Mouse (Mus musculus) forebrain, embryonic 10.5 days (tissue): Measurements from ENCODE around the gene Atp6v0a4. TPM values are rescaled to one million over a fixed set of nuclear protein-coding genes. Genes with fewer than 3 reads are reported as not detected.

Experiments
- DNase-seq: peaks from one replicate; pipeline ENCODE4 v3.0.0-alpha.2; 2017; ENCODE audit warnings: low spot score; ENCODE audit errors: extremely low spot score
- H3K27ac ChIP-seq: fragments of 300-500 bp; sonication (generic); 2 replicates; pipeline ENCODE4 v1.5.1; 2016; ENCODE audit warnings: mild to moderate bottlenecking
- H3K27me3 ChIP-seq: fragments of 300-500 bp; sonication (generic); 2 replicates; pipeline ENCODE4 v1.6.1; 2016; ENCODE audit warnings: mild to moderate bottlenecking; ENCODE audit not compliant: poor library complexity, severe bottlenecking
- H3K36me3 ChIP-seq: fragments of 300-500 bp; sonication (generic); replicated peaks from 2 replicates; pipeline ENCODE4 v1.6.1; 2016; ENCODE audit warnings: mild to moderate bottlenecking, moderate library complexity
- H3K4me1 ChIP-seq: fragments of 300-500 bp; sonication (generic); 2 replicates; pipeline ENCODE4 v1.6.1; 2016
- H3K4me3 ChIP-seq: fragments of 300-500 bp; sonication (generic); 2 replicates; pipeline ENCODE4 v1.5.1; 2016; ENCODE audit warnings: mild to moderate bottlenecking, moderate library complexity
- H3K9me3 ChIP-seq: fragments of 300-500 bp; sonication (generic); 2 replicates; pipeline ENCODE4 v1.6.1; 2016; ENCODE audit warnings: mild to moderate bottlenecking, moderate library complexity
- WGBS: fragments of 180-500 bp; shearing (Covaris S2); methylation state at CpG from one replicate; pipeline ENCODE4 v1.1.7; 2016; 5-methylcytosine and 5-hydroxymethylcytosine counted together
- polyA plus RNA-seq: library from polyadenylated mRNA; unstranded; fragments of >200 nt; fragmentation: Nextera tagmentation; extraction: Ambion mirVana; gene quantifications from 2 replicates; pipeline ENCODE4 v1.2.1, GENCODE M21; 2016

The Atp6v0a4 gene
- polyA plus RNA-seq, 1 experiment from 2014 or later: not detected

DNA sequence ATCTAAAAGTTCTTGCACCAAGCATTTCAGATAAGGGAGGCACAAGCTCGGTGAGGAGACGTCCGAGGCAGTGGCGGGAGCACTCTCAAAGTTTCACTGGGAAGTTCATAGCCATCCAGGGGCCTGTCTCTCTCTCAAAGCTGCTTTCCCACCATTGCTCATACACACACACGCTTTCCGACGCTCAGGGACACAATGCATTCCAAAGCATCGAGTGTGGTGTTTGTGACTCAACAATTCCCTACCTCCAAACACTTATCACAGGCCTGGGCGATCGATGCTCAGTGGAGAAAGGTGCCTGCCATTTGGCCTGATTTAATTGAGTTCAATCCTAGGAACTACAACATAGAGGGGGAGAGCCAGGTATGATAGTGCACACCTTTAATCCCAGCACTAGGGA lies 29.7 kb downstream of the Atp6v0a4 start:
- no peak for DNase-seq

DNA sequence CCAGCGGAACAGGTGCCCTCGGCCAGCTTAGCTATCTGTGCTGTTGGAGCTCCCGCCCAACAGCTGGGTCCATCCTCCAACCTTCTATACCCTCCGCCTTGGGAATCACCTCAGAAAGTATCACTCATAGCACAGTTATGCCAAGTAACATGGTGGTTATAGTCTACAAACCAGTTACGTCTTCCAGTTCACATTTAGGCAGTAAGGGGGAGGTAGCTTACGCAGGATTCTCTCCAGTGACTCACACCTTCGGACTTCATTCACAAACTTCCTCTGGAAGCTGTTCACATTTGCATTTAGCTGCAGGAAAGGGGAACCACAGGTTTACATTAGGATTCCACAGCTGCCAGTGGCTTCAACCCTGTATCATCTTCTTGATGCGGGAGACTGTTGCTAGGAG lies 31.8 kb downstream of the Atp6v0a4 start:
- Histone ChIP-seq H3K27ac (no peak overlapping the region), H3K4me1 (no peaks in the 10 kb centered on the region), H3K36me3 (no peaks in the 10 kb centered on the region), H3K9me3 (no peaks in the 10 kb centered on the region), H3K27me3 (no peaks in the 10 kb centered on the region), H3K4me3 (no peak overlapping the region)
- 97% methylated on average over 8 of the region's 8 CpGs for WGBS
- DNase-seq: no peak

More for the DNA sequence above, 29.7 kb downstream of the Atp6v0a4 start:
- Histone ChIP-seq H3K36me3 (no peaks in the 10 kb centered on the region), H3K4me3 (no peak overlapping the region), H3K9me3 (no peaks in the 10 kb centered on the region), H3K27me3 (no peaks in the 10 kb centered on the region), H3K27ac (no peak overlapping the region), H3K4me1 (no peaks in the 10 kb centered on the region)
- 96% methylated on average over 10 of the region's 10 CpGs for WGBS

DNA sequence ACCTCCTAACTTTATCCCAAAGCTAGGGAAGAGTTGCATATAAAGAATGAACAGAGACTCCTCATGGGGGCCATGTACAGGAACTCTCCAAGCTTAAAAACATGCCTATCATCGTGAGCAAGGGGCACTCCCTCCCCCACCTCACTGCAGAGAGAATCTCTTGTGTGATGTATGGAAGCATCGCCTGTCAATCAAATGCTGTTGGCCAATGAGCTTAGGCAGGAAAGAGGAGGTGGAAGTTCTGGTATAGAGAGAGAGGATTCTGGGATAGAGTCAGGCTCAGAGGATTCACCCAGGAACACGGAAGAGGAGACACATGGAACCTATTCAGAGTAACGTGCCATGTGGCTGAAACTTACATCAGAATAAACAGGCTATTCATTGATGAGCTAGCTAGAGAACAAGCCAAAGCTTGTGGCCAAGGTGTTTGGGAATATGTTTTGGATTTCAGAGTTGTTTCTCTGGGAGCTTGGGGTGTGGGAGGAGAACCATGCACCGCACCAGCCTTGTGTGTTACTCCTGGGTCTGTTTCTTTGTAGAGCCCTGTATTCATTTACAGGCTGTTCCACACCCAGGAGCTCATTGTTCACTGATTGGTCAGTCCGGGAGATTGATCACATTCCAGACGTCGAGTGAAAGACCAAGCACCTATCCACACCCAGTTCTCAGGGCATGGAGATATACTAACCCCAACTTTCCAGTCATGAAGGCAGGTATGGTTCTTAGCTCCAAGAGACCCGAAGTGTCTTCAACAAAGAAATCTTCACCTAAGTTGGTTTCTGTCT lies 37.0 kb downstream of the Atp6v0a4 start:
- H3K27ac ChIP-seq: no peak overlapping the region
- H3K36me3 ChIP-seq: no peaks in the 10 kb centered on the region
- peaks cover 2% of the 10 kb centered on the region for H3K4me1 ChIP-seq
- no peak for DNase-seq
- no peaks in the 10 kb centered on the region for H3K9me3 ChIP-seq
- WGBS: 76% methylated on average over 9 of the region's 9 CpGs
- H3K27me3 ChIP-seq: no peaks in the 10 kb centered on the region
- H3K4me3 ChIP-seq: no peak overlapping the region

DNA sequence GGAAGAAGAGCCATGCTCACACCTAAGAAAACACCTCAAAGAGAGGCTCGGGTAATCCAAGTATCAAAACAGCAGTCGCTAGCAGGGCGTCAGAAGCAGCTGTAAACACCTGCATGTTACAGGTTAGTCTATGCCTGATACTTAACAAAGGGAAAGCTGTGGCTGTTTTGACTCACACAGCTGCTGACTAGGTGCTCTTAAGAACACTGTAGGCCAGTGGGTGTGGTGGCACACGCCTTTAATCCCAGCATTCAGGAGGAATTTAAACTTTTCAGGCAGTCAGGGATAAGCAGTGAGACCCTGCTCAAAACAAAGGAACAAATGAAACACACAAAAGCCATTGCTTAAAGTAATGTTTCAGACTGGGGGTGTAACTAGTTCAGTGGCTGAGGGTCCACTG lies 41.2 kb downstream of the Atp6v0a4 start:
- DNase-seq: no peak
- H3K4me1 ChIP-seq: peaks cover 14% of the 10 kb centered on the region
- no peak overlapping the region for H3K4me3 ChIP-seq
- H3K27me3 ChIP-seq: no peaks in the 10 kb centered on the region
- WGBS: 24% methylated on average over 4 of the region's 4 CpGs
- no peaks in the 10 kb centered on the region for H3K36me3 ChIP-seq
- no peak overlapping the region for H3K27ac ChIP-seq
- H3K9me3 ChIP-seq: no peaks in the 10 kb centered on the region

DNA sequence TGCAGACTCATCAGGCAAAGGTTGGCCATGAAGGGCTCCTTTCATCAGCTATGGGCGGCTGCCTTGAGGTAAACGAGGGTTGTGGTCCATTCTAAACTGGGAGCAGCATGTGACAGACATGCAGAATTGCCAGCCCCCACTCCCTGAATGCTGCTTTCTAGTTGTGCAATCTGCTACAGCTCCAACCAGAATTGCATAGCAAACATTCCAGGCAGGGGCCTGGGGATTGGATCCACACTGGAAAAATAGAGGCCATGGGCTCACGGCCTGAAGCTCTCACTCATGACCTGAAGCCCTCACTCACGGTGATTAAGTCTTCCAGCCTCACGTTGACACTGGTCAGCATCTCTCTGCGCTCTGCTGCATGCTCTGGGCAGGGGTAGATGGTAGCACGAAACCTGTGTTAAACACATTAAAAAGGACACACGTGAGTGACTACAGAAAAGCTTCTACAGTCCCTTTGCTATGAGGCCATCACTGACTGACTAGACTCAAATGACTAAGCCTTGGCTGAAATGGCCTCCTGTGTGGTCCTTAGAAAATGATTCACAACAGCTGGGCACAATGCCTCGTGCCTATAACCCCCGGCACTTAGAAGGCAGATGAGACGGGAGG lies 42.6 kb downstream of the Atp6v0a4 start:
- DNase-seq: no peak
- WGBS: 66% methylated on average over 11 of the region's 11 CpGs
- no peaks in the 10 kb centered on the region for H3K36me3 ChIP-seq
- peaks cover 14% of the 10 kb centered on the region for H3K4me1 ChIP-seq
- no peak overlapping the region for H3K27ac ChIP-seq
- H3K4me3 ChIP-seq: no peak overlapping the region
- H3K9me3 ChIP-seq: no peaks in the 10 kb centered on the region
- no peaks in the 10 kb centered on the region for H3K27me3 ChIP-seq

DNA sequence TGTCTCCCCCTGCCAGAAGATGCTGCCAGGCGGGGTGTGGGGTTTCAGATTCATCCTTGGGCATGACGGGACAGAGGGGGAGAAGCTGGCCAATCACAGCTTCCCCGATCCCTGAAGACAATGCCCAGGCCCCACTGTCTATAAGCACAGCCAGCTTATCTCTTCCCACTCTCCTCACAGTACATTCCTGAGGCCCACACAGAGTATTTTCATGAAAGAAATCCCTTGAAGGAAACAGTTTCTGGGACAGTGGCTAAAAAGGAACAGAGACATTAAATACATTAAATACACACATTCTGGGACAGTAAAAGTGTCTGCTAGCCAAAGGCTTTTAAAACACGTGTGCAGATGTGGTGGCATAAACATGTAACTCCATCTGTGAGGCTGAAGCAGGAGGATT lies 44.0 kb downstream of the Atp6v0a4 start:
- Histone ChIP-seq H3K4me3 (no peak overlapping the region), H3K9me3 (0 out of 2 replicates have a peak, but pooled peaks cover under 1% of the 10 kb centered on the region), H3K27me3 (no peaks in the 10 kb centered on the region), H3K4me1 (peaks cover 14% of the 10 kb centered on the region), H3K27ac (no peak overlapping the region), H3K36me3 (no peaks in the 10 kb centered on the region)
- WGBS: 75% methylated on average over 4 of the region's 4 CpGs
- DNase-seq: no peak

DNA sequence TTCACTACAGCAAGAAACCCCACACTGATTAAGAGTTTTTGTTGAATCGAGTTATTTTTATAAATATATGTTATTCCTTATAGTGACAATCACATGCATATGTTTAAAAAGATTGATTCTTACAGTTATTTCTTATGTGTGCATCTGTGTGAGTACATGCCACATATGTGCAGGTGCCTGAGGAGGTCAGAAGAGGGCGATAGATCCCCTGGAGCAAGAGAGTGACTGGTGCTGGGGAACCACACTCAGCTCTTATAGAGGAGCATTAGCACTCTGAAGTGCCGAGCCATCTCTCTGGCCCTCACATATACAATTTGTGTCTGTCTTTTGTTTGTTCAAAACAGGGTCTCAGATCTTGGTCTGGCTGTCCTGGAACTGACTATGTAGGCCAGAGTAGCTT lies 50.8 kb downstream of the Atp6v0a4 start:
- H3K4me1 ChIP-seq: no peaks in the 10 kb centered on the region
- DNase-seq: no peak
- 94% methylated on average over 3 of the region's 3 CpGs for WGBS
- peaks cover 8% of the 10 kb centered on the region; the same call in 1 of the 2 replicates for H3K9me3 ChIP-seq
- no peaks in the 10 kb centered on the region for H3K27me3 ChIP-seq
- no peak overlapping the region for H3K4me3 ChIP-seq
- H3K27ac ChIP-seq: no peak overlapping the region
- H3K36me3 ChIP-seq: no peaks in the 10 kb centered on the region

DNA sequence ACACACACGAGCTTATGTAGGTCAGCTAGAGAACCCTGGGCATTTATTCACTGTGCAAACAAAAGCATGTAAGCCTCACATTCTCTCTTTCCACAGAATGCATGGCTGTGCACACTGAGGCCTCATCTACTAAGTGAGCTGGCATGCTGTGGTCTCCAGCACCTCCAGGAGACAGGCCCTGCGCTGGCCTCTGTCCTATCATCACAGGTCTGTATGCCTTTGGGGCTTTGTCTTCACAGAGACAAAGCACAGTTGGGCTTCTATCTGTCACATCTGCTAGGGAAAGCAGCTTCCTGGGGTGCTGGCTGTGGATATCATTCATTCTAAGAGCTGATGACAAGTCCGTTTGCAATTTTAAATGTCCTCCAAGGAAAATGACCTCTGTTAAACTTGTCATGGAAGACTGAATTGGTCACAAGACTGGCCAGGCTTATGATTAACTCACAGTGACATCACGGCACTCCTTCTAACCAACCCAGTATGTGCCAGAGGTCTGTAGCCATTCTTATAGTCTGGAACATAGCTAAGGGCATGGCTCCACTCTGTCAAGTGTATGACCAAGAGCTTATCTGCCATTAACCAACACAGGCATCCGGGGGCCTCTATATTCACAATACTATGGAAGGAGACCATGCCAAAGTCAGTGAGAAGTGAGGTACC lies 52.1 kb downstream of the Atp6v0a4 start:
- Histone ChIP-seq H3K27me3 (no peaks in the 10 kb centered on the region), H3K9me3 (peaks cover 8% of the 10 kb centered on the region; the same call in 1 of the 2 replicates), H3K36me3 (no peaks in the 10 kb centered on the region), H3K4me1 (no peaks in the 10 kb centered on the region), H3K27ac (no peak overlapping the region), H3K4me3 (no peak overlapping the region)
- no peak for DNase-seq
- WGBS: 76% methylated on average over 5 of the region's 5 CpGs

DNA sequence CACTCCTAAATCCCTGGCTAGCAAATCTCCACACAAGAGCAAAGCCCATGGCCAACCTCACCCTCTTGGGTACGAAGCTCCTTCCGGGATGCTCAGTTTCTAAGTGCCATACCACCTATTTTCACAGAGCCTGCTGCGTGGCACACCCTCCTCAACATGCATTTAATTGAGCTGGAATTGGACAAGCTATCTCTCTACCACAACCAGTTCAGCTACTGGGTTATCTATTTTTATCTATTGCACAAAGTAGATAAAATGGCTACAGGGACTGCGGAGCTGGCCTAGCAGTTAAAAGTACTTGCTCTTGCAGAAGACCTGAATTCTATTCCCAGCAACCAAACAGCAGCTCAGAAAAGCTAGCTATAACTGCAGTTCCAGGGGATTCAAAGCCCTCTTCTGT lies 53.1 kb downstream of the Atp6v0a4 start:
- no peak for DNase-seq
- Histone ChIP-seq H3K9me3 (peaks cover 8% of the 10 kb centered on the region; the same call in 1 of the 2 replicates), H3K4me1 (no peaks in the 10 kb centered on the region), H3K27me3 (no peaks in the 10 kb centered on the region), H3K27ac (no peak overlapping the region), H3K36me3 (no peaks in the 10 kb centered on the region), H3K4me3 (no peak overlapping the region)
- 90% methylated on average over 4 of the region's 4 CpGs for WGBS

DNA sequence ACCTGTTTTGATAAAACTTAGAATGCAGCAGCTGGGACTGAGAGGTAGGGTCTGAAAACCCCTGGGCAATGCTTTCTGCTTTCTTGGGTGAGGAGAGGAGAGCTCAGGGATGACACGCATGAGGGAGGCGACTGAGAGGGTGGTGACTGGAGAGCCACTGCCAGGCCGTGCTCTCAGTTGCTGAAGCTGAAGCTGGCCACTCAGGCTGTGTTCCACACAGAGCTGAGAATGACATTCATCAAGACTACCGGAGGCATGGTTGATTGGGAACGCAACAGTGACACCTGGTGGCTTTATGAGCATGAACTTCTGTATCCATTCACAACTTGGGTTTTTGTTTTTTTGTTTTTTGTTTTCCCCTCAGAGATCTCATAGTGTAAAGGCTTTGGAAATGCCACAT lies 58.2 kb downstream of the Atp6v0a4 start:
- no peak overlapping the region for H3K27ac ChIP-seq
- peaks cover 6% of the 10 kb centered on the region; the same call in 1 of the 2 replicates for H3K4me1 ChIP-seq
- H3K4me3 ChIP-seq: no peak overlapping the region
- no peaks in the 10 kb centered on the region for H3K36me3 ChIP-seq
- peak; percentile 59 for DNase-seq
- WGBS: 6% methylated on average over 5 of the region's 5 CpGs
- H3K27me3 ChIP-seq: no peaks in the 10 kb centered on the region
- H3K9me3 ChIP-seq: peaks cover 13% of the 10 kb centered on the region

DNA sequence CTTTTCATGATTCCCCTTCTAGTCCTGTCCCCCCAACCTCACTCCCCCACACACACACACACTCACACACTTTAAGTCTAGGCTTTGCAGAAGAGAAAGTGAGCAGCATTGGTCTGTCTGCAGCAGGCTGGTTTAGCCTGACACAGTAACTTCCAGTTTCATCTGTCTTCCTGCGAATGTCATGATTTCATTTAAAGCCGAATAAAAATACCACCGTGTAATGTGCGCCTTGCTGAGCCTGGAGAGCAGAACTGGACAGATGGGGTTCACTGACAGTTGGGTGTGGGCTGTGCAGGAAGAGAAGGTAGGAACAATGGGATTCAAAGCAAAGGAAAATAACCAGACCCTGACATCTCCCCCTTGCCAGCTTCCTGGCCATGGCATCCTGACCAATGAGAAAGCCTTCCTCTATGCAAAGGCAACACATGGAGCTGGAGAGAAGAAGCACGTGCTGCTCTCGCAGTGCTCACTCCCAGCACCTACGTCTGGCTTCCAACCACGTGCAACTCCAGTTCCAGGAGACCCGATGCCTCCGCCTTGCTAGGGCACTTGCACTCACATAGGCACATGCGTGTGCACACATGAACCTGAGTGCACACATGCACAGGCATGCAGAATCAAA lies 58.8 kb downstream of the Atp6v0a4 start:
- Histone ChIP-seq H3K36me3 (no peaks in the 10 kb centered on the region), H3K4me1 (peaks cover 6% of the 10 kb centered on the region; the same call in 1 of the 2 replicates), H3K9me3 (peaks cover 13% of the 10 kb centered on the region), H3K4me3 (no peak overlapping the region), H3K27me3 (no peaks in the 10 kb centered on the region), H3K27ac (no peak overlapping the region)
- DNase-seq: no peak
- whole genome bisulfite sequencing: 88% methylated on average over 11 of the region's 11 CpGs

DNA sequence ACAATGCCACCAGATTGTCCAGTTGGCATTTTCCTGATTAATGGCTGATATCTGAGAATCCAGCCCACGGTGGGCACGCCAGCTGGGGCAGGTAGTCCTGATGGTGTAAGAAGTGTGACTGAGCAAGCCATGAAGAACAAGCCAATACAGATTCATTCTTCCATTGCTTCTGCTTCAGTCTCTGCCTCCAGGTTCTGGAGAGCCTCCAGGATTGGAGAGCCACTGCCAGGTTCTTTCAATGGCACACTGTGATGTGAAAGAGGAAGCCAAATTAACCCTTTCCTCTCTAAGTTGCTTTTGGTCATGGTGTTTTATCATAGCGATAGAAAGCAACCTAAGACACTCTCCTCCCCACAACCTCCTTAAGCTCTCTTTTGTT lies 59.3 kb downstream of the Atp6v0a4 start:
- WGBS: 82% methylated on average over 3 of the region's 3 CpGs
- Histone ChIP-seq H3K27me3 (no peaks in the 10 kb centered on the region), H3K4me3 (no peak overlapping the region), H3K36me3 (no peaks in the 10 kb centered on the region), H3K9me3 (peaks cover 13% of the 10 kb centered on the region), H3K27ac (no peak overlapping the region), H3K4me1 (peaks cover 6% of the 10 kb centered on the region; the same call in 1 of the 2 replicates)
- no peak for DNase-seq
